Mouse (Mus musculus) adrenal gland, postnatal 10 days (tissue): ENCODE results near the gene Zfp870. TPM values are rescaled to one million over a fixed set of nuclear protein-coding genes. Genes with fewer than 3 reads are reported as not detected.
"Not testable (repeated sequence)": the region's sequence is repeated elsewhere in the genome, so short reads cannot be mapped to it uniquely, and the experiment has no call there.

Experiments used
- DNase-seq: peaks from one replicate; pipeline ENCODE4 v3.0.0; 2021; ENCODE audit warnings: mixed read lengths
- total RNA-seq, 2 experiments: library from RNA; stranded (reverse); gene quantifications; 2 replicates each; pipeline ENCODE4 v1.2.3; 2021

Zfp870 gene
- total RNA-seq, 2 experiments from 2014 or later, result 7.3 to 9.2 TPM

GRCm38 (mm10) chr17:32871483-32871882, 20.0 kb downstream of the Zfp870 start:
- no peak for DNase-seq

DNA sequence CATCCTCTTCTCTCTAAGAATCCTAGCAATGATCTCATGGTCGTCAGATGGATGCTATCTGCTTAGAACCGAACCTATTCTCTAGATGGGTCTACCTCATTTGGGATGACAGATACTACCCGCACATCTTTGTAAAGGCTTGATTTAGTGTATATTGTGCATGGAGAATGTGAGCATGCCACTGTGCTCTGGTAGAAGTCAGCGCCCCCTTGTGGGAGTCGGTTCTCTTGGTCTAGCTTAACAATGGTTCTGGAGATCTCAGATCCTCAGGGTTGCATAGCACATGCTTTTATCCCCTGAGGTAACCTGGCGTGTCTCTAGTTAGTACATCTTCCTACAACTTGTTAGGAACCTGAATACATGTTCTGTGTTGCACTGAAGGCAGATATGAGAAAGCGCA, 24.2 kb downstream of the Zfp870 start:
- DNase-seq, result not testable (repeated sequence)

DNA sequence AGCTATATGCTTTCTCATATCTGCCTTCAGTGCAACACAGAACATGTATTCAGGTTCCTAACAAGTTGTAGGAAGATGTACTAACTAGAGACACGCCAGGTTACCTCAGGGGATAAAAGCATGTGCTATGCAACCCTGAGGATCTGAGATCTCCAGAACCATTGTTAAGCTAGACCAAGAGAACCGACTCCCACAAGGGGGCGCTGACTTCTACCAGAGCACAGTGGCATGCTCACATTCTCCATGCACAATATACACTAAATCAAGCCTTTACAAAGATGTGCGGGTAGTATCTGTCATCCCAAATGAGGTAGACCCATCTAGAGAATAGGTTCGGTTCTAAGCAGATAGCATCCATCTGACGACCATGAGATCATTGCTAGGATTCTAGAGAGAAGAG, 34.7 kb downstream of the Zfp870 start:
- DNase-seq, result not testable (repeated sequence)

DNA sequence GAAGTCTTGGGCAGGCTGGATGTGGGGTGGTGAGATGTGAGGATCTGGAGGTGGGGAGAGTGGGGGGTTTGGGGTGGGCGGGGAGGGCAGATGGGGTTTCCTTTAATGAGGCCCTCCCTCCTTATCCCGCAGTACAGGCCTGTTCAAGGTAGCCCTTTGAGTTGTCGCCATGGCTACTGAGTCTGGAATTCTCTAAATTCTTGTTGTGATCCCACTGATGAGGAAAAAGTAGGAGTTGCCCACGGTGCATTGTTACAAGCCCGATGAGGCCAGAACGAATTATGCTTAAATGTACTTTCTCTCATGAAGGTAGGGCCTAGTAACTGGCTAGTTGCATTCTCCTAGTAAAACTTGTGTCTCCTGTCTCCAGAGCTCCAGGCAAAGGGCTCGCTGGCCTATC, 39.9 kb downstream of the Zfp870 start:
- DNase-seq, result no peak

DNA sequence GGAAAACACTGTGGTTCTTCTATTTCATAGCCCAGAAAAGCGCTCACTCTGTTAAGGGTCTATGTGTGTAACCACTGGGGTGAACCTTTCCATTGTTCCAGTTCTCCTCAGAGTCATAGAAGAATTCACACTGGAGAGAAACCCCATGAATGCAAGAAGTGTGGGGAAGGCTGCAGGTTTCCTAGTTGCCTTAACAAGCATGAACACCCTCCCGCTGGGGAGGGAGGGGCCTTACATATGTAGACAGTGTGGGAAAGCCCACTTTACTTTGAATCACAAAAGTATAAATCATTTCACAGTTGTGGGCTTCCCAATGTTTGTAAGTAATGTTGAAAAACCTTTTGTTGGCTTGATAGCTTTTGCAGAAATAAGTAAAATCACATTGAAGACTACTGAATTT, 50.1 kb downstream of the Zfp870 start:
- no peak for DNase-seq

GRCm38 (mm10) chr17:32839083-32839802, 52.2 kb downstream of the Zfp870 start:
- peak; percentile 35 for DNase-seq

DNA sequence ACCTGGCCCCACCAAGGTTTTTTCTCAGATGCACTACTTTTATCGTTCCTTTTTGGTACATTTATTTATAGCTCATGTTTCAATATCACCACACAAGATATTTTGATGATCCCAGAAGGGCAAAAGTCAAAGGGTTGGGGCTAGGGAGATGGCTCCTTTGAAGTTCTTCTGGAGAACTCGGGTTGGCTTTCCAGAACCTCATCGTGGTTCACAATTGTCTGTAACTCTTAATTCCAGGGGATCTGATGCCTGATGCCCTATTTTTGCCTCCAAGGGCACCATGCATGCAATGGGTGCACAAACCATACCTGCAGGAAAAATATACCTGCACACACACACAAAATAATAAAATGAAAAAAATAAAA, 61.0 kb downstream of the Zfp870 start:
- DNase-seq, result no peak

DNA sequence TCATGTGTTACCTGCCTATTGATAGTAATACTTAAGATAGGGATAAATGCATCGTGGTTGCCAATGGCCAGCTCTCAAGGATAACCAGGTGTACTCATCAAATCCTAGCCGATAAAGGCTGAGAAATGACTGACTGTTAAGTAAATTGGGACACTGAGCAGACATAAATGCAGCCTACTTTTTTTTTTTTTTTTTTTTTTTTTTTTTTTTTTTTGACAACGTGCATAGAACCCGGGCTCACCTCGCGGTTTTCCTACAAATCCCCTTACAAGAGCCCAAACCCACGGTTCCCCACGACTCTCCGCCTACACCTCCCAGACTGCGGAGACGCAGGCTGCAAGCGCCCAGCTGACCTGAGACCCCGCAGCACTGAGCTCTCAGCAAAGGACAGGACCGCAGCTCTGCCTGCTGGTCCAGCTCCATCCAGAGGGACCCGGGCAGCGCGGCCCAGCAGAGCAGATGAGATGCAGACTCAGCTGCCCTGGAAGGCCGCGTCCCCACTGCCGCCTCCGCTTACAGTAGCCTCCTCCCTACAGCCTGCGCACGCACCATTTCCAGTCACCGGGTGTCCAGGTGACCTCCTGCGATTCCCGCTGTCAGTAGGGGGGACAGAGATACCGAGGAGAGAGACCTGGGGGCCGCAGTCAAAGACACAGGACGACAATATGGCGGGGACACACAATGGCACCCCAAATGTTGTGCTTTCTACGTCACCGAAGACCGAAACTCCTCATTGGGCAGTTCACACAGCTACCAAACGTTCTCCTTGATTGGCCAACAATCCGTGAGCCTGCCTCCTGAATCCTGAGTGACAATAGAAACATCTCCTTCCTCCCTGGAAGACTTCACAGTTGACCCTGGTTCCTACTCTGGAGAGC, 61.7 kb downstream of the Zfp870 start, which contains the start of gene Zfp799:
Gene Zfp799, minus strand, starts transcription at position 722 of the 878 bp plus-strand sequence.
- DNase-seq, result peak; percentile 80

Other genes with a start within 250 kb of the Zfp870 start
- gene Cyp4f40, start 232.7 kb downstream of the Zfp870 start, total RNA-seq, result not detected
- 10 to 100 TPM in 1 of 2 experiments, 1 to 10 TPM in 1; 8.3 to 16.2 TPM for gene Cyp4f15, start 206.0 kb downstream of the Zfp870 start, total RNA-seq
- gene Zfp871, start 103.4 kb downstream of the Zfp870 start, total RNA-seq, result 10 to 100 TPM; 37.0 to 48.3 TPM
- gene Zfp811, start 81.7 kb downstream of the Zfp870 start, total RNA-seq, result 1 to 10 TPM in 1 of 2 experiments, under 1 TPM in 1; 0.81 to 1.5 TPM
- gene Zfp799, start 61.4 kb downstream of the Zfp870 start, total RNA-seq, result 10 to 100 TPM in 1 of 2 experiments, 1 to 10 TPM in 1; 9.6 to 15.4 TPM
- 1 to 10 TPM; 2.0 to 2.1 TPM for gene Cyp4f14, start 25.7 kb upstream of the Zfp870 start, total RNA-seq
- gene Cyp4f13, start 55.8 kb upstream of the Zfp870 start, total RNA-seq, result 10 to 100 TPM; 41.5 to 56.3 TPM
- gene Zfp472, start 74.2 kb upstream of the Zfp870 start, total RNA-seq, result 1 to 10 TPM; 4.4 TPM
- 1 to 10 TPM; 7.6 to 9.9 TPM for gene Zfp952, start 101.5 kb upstream of the Zfp870 start, total RNA-seq
- gene Zfp763, start 141.8 kb upstream of the Zfp870 start, total RNA-seq, result 1 to 10 TPM; 5.9 to 8.7 TPM
- not detected for gene 4921501E09Rik, start 176.4 kb upstream of the Zfp870 start, total RNA-seq
- gene Zfp563, start 197.7 kb upstream of the Zfp870 start, total RNA-seq, result 10 to 100 TPM in 1 of 2 experiments, 1 to 10 TPM in 1; 6.3 to 11.1 TPM
- under 1 TPM in 1 of 2 experiments, not detected in 1; 0.15 TPM for gene Morc2b, start 248.0 kb upstream of the Zfp870 start, total RNA-seq